Mouse (Mus musculus) gastrocnemius, postnatal 4 days (tissue): ENCODE results near the gene Vmn1r72. TPM values are rescaled to one million over a fixed set of nuclear protein-coding genes. Genes with fewer than 3 reads are reported as not detected.
"Not testable (repeated sequence)": the region's sequence is repeated elsewhere in the genome, so short reads cannot be mapped to it uniquely, and the experiment has no call there.

ENCODE experiments used
- DNase-seq, 2 experiments: peaks; one replicate each; pipeline ENCODE4 v3.0.0; 2021 to 2022; ENCODE audit warnings: low spot score in 2 of 2, mixed read lengths in 2 of 2
- long read RNA-seq, 2 experiments: library from polyadenylated mRNA; stranded (forward); transcript quantifications; one replicate each; pipeline ENCODE4 v2.0.0; 2021
- total RNA-seq, 2 experiments: library from RNA; stranded (reverse); gene quantifications; 2 replicates each; pipeline ENCODE4 v1.2.3; 2021

Vmn1r72 gene
- total RNA-seq: not detected
- long read RNA-seq, experiment 1: 0 reads
- long read RNA-seq, experiment 2: 0 reads

DNA sequence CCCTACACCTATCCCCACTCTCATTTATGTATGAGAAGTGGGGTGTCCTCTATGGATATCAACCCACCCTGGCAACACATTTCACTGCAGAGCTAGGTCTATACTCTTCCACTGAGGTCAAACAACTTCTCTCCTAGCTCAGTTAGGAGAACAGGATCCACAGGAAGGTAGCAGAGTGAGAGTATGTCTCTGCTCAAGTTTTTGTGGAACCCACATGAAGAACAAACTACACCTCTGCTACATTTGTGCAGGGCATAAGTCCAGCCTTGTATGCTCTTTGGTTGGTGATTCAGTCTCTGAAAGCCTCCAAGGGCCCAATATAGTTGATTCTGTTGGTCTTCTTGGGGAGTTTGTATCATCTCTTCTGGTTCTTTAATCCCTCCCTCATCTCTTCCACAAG is at the start of gene Vmn1r72:
Vmn1r72 (minus strand) TSS at position 101 of the 400 bp plus-strand sequence.
- DNase-seq: not testable (repeated sequence)

DNA sequence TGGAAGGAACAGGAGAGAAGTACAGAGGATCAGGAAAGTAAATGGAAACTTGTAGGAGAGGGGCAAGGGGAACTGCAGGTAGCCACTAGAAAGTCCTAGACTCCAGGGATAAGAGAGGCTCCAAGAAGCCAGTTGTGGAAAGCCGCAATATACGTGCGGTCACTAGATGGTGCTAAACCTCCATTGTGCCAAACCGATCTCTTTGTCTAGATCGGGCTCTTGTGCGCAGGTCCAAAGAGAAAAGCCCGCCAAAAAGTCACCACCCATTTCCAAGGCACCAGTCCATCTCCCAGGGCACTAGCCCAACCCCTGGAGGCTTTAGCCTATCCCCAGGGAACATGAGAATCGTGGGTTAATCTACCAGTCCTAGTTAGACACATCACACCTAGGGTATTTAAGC is 62.9 kb downstream of the Vmn1r72 start:
- DNase-seq: not testable (repeated sequence)

Other genes with a start within 250 kb of the Vmn1r72 start
- gene Zscan4-ps2, start 165.8 kb downstream of the Vmn1r72 start, total RNA-seq: not detected
- gene Zscan4-ps3, start 70.8 kb downstream of the Vmn1r72 start, total RNA-seq: not detected
- gene Vmn1r73, start 50.1 kb upstream of the Vmn1r72 start, total RNA-seq: not detected
- gene Vmn1r74, start 153.8 kb upstream of the Vmn1r72 start, total RNA-seq: not detected
- not detected for gene Vmn1r75, start 194.5 kb upstream of the Vmn1r72 start, total RNA-seq